Mouse (Mus musculus) embryonic fibroblast, embryonic 13.5 days (primary cell): ENCODE data around the gene Stat1.

Source experiments
- CTCF ChIP-seq: IDR thresholded peaks from 2 replicates; pipeline ENCODE4 v1.5.1; 2011; ENCODE audit warnings: mild to moderate bottlenecking, control low read depth, low read length, moderate library complexity, borderline replicate concordance; ENCODE audit not compliant: insufficient read depth
- POLR2A ChIP-seq: IDR thresholded peaks from 2 replicates; pipeline ENCODE4 v1.6.1; 2011; ENCODE audit warnings: low read depth, mild to moderate bottlenecking, control low read depth, low read length, moderate library complexity

DNA sequence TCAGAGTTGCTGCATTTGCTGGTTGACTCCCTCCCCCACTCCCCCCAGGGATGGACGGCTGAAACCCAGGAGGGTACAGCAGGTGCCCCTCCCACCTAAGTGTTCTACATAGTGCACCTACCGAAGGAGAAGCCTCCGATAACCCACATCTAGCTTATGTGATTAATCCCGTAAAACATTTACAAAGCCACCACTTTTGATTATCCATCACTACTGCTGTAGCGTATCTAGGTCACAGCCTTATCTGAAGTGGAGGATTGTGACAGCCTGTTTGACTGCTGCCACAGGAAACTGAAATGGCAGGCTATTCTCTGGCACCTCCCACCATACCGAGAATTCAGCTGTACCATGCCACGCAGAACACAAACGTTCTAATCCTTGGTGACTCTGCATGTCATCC, 52.0 kb downstream of the Stat1 start:
- TF ChIP-seq CTCF (no peak), POLR2A (no peak)
